Mouse (Mus musculus) small intestine, adult 2 months (tissue): Measurements from ENCODE around the gene Prune2.

Source experiments
- CTCF ChIP-seq: fragments of 200-500 bp; IDR thresholded peaks from 2 replicates; pipeline ENCODE4 v1.5.1; 2012; ENCODE audit warnings: low read depth, mild to moderate bottlenecking, control low read depth, inconsistent platforms, low read length, moderate library complexity, mixed read lengths; ENCODE audit not compliant: insufficient replicate concordance, insufficient read length; ENCODE audit errors: extremely low read depth
- POLR2A ChIP-seq: fragments of 200-500 bp; IDR thresholded peaks from 2 replicates; pipeline ENCODE4 v1.6.1; 2012; ENCODE audit warnings: low read depth, mild to moderate bottlenecking, control low read depth, inconsistent platforms, low read length, moderate library complexity

DNA sequence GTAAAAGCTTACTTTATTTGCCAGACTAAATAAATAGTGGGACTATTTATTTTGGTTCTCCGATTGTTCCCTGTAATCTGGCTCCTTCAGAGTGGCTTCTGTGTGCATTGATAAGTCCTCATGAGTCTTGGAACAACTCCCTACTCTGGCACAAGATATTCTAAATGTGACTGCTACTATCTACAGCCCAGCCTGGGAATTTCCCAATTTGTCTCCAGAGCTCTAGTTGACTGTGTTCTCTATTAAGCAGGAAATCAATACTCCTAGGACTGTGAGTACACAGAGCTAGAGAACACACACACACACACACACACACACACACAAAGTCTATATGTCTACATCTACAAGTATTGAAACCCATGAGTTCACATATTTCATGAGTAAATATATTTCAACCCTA lies 274.1 kb downstream of the Prune2 start:
- TF ChIP-seq CTCF (no peak), POLR2A (no peak)
